Mouse (Mus musculus) telencephalon, adult 2 months (tissue): ENCODE measurements around the gene Gm49342.
"Not testable (repeated sequence)": the region's sequence is repeated elsewhere in the genome, so short reads cannot be mapped to it uniquely, and the experiment has no call there.

Source experiments
- DNase-seq: peaks from one replicate; pipeline ENCODE4 v3.0.0-alpha.2; 2011; ENCODE audit warnings: low read depth, low spot score

Gm49342 gene

DNA sequence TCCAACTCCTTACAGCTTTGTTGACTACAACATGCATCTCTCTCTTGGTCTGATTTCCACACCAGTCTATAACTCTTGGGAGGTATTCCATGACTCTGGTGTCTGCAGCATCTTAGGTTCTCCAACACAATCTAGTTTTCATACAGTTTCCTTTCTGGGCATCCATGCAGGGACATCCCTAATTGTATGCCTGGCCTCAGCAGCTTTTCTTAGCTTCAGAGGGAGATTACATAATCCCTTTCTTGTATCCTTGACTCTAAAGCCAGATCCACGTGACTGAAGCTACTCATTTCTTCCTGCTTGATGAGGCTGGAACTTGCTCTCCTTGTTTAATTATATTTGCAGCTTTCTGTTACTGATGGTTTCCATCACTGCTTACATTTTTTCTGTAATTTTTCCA lies 7.7 kb upstream of the Gm49342 start:
- no peak for DNase-seq

- no peak for DNase-seq
Observed at GRCm38 (mm10) chr14:50938119-50938908, 6.0 kb upstream of the Gm49342 start.

GRCm38 (mm10) chr14:50938940-50939339 lies 5.4 kb upstream of the Gm49342 start:
- DNase-seq = no peak

- DNase-seq = not testable (repeated sequence)
Observed at GRCm38 (mm10) chr14:50944668-50945033, 334 bp downstream of the Gm49342 start.

DNA sequence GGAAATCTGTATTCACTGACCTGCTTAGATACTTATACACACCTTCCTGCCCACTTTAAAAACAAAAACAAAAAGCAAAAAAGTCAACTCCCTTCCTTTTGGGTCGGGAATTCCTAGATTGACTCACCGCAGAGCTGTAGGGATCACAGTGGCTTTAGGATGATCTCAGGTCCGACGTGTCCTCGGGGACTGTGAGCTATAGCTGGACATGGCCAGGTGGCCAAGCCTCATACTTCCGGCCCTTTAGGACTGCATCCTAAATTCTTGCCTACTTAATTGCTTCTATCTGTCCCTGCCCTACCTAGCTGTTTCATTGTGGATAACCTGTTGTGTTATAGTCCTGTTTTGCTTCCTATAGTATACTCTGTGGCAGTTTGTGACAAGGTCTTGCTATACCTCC lies 764 bp downstream of the Gm49342 start:
- DNase-seq = not testable (repeated sequence)

DNA sequence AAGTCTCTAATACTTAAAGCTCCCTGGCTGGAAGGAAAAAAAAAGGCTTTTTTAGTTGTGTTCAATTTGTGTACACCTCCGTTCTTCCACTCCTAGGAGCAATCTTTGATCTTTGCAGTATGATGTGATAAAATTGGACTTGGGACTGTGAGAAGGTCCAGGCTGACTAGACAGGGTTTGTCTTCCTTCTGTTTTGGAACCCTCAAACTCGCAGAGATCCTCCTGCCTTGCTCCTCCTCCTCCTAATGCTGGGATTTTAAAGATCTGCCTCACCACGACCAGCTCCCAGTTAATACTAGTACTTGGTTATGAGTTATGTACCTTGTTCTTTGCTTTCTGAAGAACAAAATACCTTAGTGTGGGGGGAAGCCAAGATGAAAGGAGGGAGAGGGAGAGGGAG lies 1.2 kb downstream of the Gm49342 start:
- DNase-seq = not testable (repeated sequence)

DNA sequence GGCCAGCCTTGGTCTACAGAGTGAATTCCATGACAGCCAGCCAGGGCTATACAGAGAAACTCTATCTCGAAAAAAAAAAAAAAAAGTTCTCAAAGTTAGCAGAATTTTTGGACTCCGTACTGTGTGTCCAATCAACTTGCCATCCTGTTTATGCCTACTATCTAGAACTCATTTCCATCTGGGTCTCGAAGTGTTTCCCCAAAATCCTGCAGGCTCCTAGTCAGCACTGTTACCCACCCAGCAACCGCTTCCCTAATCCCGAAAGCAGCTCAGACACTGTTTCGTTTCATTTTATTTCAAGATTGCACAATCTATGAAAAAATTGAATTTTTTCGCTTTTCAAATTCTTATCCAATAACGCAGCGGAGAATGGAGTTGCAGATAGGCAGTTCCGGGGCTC lies 11.2 kb downstream of the Gm49342 start:
- DNase-seq = no peak

DNA sequence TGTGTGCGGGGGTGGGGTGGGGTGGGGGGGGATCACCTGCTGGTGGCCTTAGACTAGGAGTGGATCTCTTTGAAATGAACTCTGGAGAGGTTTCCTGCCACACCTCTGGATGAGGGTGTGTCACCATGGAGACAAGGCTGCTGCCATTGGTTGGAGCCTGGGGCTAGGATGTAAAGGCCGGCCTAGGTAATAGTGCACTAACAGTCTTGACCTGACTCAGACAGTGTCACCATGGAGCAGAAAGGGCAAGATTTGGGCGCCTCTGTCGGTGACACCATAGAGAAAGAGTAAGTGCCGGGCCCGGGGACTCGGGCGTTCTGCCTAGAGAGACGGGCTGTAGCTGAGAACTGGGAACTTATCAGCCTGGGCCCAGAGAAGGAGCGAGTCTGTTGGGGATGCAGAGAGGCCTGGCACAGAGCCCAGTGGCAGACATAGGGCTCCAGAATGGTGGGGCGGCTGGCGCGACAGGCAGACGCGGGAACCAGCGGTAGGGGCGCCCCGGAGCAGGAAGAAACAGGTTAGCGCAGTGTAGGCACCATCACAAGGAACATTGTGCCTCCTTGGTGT lies 11.7 kb downstream of the Gm49342 start, which contains the start of gene Pnp2:
Pnp2 (plus strand) TSS at position 51 of the 567 bp plus-strand sequence.
- DNase-seq = not testable (repeated sequence)

GRCm38 (mm10) chr14:50956724-50957123 lies 12.4 kb downstream of the Gm49342 start:
- DNase-seq = not testable (repeated sequence)

GRCm38 (mm10) chr14:50957146-50957545 lies 12.8 kb downstream of the Gm49342 start:
- DNase-seq = not testable (repeated sequence)

DNA sequence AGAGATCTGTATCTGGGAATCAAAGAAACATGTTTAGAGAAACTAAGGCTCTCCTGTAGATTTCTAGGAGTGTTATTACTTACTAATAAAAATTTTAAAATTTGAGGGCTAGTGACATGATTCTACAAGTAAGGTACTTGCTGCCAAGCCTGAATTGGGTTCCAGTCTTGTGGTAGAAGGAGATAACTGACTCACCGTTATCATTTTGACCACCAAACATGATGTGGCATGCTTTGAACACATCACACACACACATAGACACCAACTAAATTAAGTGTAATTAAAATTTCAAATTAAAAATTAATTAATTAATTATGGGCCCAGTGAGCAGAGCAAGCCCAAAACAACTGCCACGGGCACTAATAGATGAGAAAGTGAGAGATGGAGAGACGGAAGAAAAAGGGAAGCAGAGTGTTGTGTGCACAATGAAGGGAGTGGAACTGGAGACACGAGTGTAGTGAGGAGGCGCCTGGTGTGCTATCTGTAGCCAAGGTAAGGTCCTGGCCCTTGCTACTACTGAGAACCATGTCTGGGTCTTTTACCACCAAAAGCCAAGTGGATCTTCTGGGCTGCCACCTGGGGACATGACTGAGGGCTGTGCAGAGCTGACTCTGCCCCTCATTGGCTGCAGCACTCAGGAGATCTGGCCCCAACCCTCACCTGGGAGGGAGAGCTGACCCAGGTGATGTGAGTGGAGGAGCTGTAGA lies 14.1 kb downstream of the Gm49342 start:
- DNase-seq = not testable (repeated sequence)

GRCm38 (mm10) chr14:50968216-50968980 lies 24.1 kb downstream of the Gm49342 start:
- no peak for DNase-seq

DNA sequence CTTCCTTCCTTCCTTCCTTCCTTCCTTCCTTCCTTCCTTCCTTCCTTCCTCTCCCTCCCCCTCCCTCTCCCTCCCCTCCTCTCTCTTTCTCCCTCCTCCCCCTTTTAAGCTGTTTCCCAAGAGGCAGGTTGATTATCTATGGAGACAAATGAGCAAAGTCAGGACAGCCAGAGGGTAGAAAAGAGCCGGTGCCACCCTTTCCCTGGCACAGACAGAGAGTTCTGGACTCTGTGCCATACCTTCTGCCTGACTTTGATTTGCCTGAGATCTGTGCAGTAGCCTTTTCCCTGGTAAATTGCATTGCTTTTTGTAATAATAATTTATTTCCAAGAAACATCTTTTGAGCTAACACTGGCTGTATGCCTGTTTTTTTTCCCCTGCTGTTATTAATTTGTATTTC lies 24.7 kb downstream of the Gm49342 start:
- no peak for DNase-seq

GRCm38 (mm10) chr14:50969558-50970544 lies 25.5 kb downstream of the Gm49342 start:
- no peak for DNase-seq

DNA sequence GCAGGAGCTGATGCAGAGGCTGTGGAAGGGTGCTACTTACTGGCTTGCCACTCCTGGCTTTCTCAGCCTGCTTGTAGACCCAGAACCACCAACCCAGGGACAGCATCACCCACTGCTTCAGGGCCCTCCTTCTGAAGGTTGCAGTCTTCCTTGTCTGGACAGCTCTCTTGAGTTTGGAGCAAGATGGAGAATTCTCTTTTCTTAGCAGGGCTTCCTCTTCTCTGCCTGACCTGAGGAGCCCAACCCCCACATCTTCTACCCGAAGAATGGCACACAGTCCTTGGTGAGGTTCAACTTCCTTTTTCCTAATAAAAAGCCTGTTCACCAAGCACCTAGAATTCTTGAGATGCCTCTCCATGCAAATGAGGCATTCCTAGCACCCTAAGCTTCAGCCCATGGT lies 26.5 kb downstream of the Gm49342 start:
- no peak for DNase-seq

GRCm38 (mm10) chr14:50973054-50973453 lies 28.7 kb downstream of the Gm49342 start:
- DNase-seq = not testable (repeated sequence)

DNA sequence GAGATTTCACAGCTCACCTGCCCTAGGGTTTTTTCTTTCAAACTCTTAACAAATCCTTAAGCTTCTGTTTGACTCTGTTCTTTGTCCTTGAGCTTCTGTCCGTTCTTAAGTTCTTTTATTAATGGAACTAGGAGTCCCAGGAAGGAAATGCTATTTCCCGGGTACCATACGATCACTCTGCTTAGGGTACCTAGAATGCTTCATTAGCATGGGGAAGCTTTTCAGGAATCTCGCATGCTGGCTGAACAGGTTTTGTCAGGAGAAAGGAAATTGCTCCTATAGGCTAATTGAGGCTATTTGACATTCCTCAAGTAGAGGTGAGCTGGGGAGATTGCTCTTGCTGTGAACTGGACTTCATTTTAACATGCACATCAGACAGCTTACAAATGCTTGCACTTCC lies 29.4 kb downstream of the Gm49342 start:
- DNase-seq = no peak

- no peak for DNase-seq
Observed at GRCm38 (mm10) chr14:50975001-50975400, 30.7 kb downstream of the Gm49342 start.

DNA sequence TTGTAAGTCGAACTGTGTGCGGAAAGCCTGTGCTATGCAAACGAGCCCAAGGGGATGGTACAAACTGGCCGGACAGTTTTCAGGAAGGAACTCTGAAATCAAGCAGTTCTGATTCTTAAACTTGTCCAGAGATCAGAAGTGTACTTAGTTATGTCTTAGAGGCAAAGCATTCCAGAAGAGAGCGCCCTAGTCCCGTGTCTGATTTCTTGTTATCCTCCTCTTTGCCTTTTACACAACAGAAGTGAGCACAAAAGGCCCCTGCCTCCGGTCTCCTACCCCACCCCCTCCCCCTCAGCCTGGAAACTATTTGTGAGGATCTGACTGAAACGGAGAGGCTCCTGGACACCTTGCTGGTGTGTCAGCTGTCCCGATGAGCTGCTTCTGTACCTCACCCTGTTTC lies 32.4 kb downstream of the Gm49342 start:
- DNase-seq = no peak

DNA sequence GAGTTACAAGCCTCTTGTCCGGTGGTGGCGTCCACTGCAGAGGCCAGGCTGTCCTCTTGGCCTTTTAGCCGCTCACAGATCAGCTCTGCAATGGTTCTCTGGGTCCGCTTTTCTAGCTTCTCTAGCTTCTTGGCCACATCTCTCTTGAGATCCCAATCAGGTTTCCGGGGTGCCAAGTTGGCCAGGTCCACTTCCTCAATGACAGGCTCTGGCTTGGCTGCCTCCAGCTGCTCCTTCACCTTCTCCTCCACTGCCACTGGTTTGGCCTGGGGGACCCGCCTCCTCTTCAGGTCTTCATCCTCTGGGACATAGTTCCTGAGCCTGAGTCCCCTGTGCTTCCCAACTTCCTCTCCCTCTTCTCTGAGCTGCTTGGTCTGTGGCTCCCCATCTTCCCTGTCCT lies 34.1 kb downstream of the Gm49342 start:
- DNase-seq = not testable (repeated sequence)

GRCm38 (mm10) chr14:50979631-50980030 lies 35.3 kb downstream of the Gm49342 start:
- DNase-seq = no peak
